Mouse (Mus musculus): ENCODE data around the gene 4921511M17Rik. TPM values are rescaled to one million over a fixed set of nuclear protein-coding genes. Genes with fewer than 3 reads are reported as not detected.
"Not testable (repeated sequence)": the region's sequence is repeated elsewhere in the genome, so short reads cannot be mapped to it uniquely, and the experiment has no call there.

Gene 4921511M17Rik
- not detected in 2 replicates for polyA plus RNA-seq (2016; fragmentation: Nextera tagmentation; extraction: Ambion mirVana)

- H3K9me3 ChIP-seq (replicated peaks); H3K36me3 ChIP-seq; H3K27me3 ChIP-seq (ENCODE audit: low read depth, poor library complexity, severe bottlenecking); H3K4me3 ChIP-seq; H3K4me1 ChIP-seq; H3K27ac ChIP-seq (replicated peaks); DNase-seq (ENCODE audit: low spot score): not testable (repeated sequence)
These were observed at the start of gene 4921511M17Rik for GRCm38 (mm10) chrX:154033727-154034126. 4921511M17Rik (minus strand) TSS chrX:154033827.

- H3K36me3 ChIP-seq; DNase-seq (ENCODE audit: low spot score); H3K4me1 ChIP-seq; H3K27me3 ChIP-seq (ENCODE audit: low read depth, poor library complexity, severe bottlenecking); H3K9me3 ChIP-seq (replicated peaks); H3K4me3 ChIP-seq; H3K27ac ChIP-seq (replicated peaks): not testable (repeated sequence)
These were observed 21.3 kb upstream of the 4921511M17Rik start, which contains the start of gene Gm10057 for GRCm38 (mm10) chrX:154054939-154055338. Gm10057 (minus strand) TSS chrX:154055039.

GRCm38 (mm10) chrX:154012540-154012939 is 21.1 kb downstream of the 4921511M17Rik start, which contains the start of gene Samt1:
Samt1 (minus strand) TSS chrX:154012640.
- not testable (repeated sequence) for H3K4me1 ChIP-seq; H3K36me3 ChIP-seq; H3K9me3 ChIP-seq (replicated peaks); H3K27ac ChIP-seq (replicated peaks); H3K4me3 ChIP-seq; DNase-seq (ENCODE audit: low spot score); H3K27me3 ChIP-seq (ENCODE audit: low read depth, poor library complexity, severe bottlenecking)

GRCm38 (mm10) chrX:153976914-153977313 is 56.7 kb downstream of the 4921511M17Rik start:
- WGBS, result no CpG with 5 or more reads among the region's 2 CpGs
- not testable (repeated sequence) for H3K27ac ChIP-seq (replicated peaks); H3K9me3 ChIP-seq (replicated peaks); H3K4me3 ChIP-seq; DNase-seq (ENCODE audit: low spot score); H3K36me3 ChIP-seq; H3K27me3 ChIP-seq (ENCODE audit: low read depth, poor library complexity, severe bottlenecking); H3K4me1 ChIP-seq

GRCm38 (mm10) chrX:153976467-153976866 is 57.2 kb downstream of the 4921511M17Rik start:
- H3K4me3 ChIP-seq; H3K4me1 ChIP-seq; H3K27me3 ChIP-seq (ENCODE audit: low read depth, poor library complexity, severe bottlenecking); H3K36me3 ChIP-seq; H3K27ac ChIP-seq (replicated peaks); DNase-seq (ENCODE audit: low spot score); H3K9me3 ChIP-seq (replicated peaks): not testable (repeated sequence)
- WGBS, result 22% methylated on average over 4 of the region's 4 CpGs

- Histone ChIP-seq H3K4me1 (no peaks in the 10 kb centered on the region), H3K4me3 (no peak overlapping the region), H3K36me3 (no peaks in the 10 kb centered on the region), H3K9me3 (replicated peaks) (no peaks in the 10 kb centered on the region; the same call in 1 of the 2 replicates), H3K27ac (replicated peaks) (no peak overlapping the region), H3K27me3 (ENCODE audit: low read depth, poor library complexity, severe bottlenecking) (no peaks in the 10 kb centered on the region)
- 31% methylated on average over 2 of the region's 2 CpGs for WGBS
- DNase-seq (ENCODE audit: low spot score), result no peak
These were observed 59.2 kb downstream of the 4921511M17Rik start for GRCm38 (mm10) chrX:153974450-153974849.

Other genes with a start within 250 kb of the 4921511M17Rik start
- gene Spin2c, start 201.6 kb downstream of the 4921511M17Rik start, polyA plus RNA-seq (2016; fragmentation: Nextera tagmentation; extraction: Ambion mirVana), result 12.2 and 16.3 TPM in 2 replicates
- not detected in 2 replicates for gene Samt1, start 21.2 kb downstream of the 4921511M17Rik start, polyA plus RNA-seq (2016; fragmentation: Nextera tagmentation; extraction: Ambion mirVana)
- not detected in 2 replicates for gene Gm10057, start 21.2 kb upstream of the 4921511M17Rik start, polyA plus RNA-seq (2016; fragmentation: Nextera tagmentation; extraction: Ambion mirVana)
- gene Gm15140, start 86.9 kb upstream of the 4921511M17Rik start, polyA plus RNA-seq (2016; fragmentation: Nextera tagmentation; extraction: Ambion mirVana), result not detected in 2 replicates